Mouse (Mus musculus): ENCODE data around the gene Isg20l2. TPM values are rescaled to one million over a fixed set of nuclear protein-coding genes. Genes with fewer than 3 reads are reported as not detected.

The Isg20l2 gene
- total RNA-seq, 2 experiments from 2014 or later = 20.2 to 20.6 TPM

DNA sequence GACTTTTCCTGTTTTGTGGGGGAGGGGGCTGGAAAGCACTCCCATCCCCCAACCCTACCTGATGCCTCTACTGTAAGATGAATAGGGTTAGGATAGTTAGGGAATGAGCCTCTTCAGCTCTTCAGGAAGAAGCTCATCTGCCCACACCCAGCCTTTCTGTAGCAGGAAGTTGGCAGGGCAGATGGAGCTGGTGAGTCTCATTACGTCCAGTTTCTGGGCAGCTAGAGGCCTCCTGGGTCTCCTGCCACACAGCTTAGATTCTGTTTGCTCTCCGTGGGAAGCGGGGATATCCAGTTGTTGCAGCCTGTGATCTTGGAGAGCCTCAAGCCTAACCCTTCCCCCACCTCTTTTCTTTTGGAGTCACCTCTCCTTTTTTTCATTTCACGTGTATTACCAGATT is 20.2 kb upstream of the Isg20l2 start:
- no peak for DNase-seq (ENCODE audit: low spot score in 2 of 2)

DNA sequence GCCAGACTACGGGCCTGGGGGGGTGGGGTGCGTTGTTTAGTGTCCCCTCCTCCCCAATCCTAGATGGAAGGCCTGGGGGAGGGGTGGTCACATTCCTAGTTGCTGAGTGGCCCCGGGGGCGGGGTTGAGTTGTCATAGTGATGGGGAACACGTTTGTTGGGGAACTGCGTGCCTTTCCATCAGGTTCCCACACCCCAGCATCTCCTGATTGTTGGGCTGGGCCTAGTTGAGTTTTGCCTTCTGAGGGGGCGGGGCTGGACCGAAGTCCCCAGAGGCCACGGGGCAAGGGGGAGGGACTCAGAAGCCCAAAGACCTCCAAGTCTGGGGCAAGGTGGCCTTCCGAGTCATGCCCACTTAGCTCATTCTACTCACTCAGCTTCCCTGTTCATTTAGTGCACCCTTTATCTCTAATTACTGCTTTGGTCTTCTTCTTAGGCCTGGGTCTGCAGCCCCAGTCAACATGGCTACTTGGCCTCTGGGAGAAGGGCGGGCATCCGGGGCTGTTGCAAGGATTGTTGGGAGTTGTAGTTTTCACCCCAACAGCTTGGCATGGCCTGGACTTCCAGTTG is 19.5 kb upstream of the Isg20l2 start:
- DNase-seq (ENCODE audit: low spot score in 2 of 2) = peak; percentile 67 to 80

DNA sequence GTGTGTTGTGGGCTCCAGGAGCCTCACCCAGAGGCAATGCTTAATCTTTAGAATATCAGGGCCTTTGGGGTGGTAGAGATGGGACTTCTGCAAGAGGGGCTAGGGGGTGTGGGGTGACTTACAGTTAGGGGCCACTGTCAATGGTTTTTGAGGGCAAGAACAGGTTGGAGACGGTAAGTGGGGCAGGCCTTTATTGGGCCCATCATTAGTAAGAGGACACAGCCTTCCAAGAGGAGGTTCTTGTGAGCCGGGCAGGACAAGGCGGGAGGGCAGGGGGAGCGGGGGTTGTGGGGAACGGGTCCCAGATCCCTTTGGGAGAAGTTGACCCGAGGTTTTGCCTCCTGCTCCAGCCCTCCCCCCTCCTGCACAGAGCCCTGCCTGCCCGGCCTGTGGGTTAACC is 16.6 kb upstream of the Isg20l2 start:
- DNase-seq (ENCODE audit: low spot score in 2 of 2) = no peak

DNA sequence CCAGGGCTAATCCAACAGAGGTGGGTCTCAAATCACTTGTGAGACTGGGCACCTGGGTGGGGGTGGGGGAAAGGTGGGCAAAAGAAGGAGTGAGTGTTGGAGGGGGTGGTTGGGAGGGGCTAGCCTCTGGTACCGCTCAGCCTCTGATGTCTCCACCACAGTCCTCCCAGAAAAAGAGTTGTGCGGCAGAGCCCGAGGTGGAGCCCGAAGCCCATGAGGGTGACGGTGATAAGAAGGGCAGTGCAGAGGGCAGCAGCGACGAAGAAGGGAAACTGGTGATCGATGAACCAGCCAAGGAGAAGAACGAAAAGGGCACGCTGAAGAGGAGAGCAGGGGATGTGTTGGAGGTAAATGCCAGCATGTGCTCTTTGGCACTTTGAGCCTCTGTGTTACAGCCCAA is 16.2 kb upstream of the Isg20l2 start:
- DNase-seq (ENCODE audit: low spot score in 2 of 2) = no peak

DNA sequence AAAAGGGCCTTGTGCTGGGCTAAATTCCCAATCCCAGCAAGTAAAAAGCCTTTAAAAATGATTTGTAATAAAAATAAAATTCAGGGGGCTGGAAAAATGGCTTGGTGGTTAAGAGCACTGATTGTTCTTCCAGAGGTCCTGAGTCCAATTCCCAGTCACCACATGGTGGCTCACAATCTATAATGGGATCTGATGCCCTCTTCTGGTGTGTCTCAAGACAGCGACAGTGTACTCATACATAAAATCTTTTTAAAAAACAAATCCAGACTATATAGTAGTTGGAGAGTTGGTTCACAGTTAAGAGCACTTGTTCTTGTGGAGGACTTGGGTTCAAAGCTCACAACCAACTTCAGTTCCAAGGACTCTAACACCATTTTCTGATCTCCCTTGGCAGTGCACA is 13.1 kb upstream of the Isg20l2 start:
- no peak for DNase-seq (ENCODE audit: low spot score in 2 of 2)

DNA sequence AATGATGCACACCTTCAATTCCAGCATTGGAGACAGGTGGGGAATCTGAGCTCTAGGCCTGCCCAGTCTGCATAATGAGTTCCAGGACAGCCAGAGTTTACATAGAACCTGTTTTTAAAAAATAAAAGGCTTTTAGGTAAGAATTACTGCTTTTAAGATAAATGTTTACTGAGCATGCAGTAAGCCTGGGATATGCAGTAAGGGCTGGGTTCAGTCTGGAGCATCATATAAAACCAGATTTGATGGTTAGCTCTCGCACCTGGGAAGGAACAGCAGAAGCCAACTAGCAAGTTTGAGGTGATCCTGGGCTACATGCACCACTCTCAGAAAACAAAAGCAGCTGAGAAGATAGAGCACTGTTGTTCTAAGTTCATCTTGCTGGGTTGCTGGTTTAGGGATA is 11.6 kb upstream of the Isg20l2 start:
- no peak for DNase-seq (ENCODE audit: low spot score in 2 of 2)

DNA sequence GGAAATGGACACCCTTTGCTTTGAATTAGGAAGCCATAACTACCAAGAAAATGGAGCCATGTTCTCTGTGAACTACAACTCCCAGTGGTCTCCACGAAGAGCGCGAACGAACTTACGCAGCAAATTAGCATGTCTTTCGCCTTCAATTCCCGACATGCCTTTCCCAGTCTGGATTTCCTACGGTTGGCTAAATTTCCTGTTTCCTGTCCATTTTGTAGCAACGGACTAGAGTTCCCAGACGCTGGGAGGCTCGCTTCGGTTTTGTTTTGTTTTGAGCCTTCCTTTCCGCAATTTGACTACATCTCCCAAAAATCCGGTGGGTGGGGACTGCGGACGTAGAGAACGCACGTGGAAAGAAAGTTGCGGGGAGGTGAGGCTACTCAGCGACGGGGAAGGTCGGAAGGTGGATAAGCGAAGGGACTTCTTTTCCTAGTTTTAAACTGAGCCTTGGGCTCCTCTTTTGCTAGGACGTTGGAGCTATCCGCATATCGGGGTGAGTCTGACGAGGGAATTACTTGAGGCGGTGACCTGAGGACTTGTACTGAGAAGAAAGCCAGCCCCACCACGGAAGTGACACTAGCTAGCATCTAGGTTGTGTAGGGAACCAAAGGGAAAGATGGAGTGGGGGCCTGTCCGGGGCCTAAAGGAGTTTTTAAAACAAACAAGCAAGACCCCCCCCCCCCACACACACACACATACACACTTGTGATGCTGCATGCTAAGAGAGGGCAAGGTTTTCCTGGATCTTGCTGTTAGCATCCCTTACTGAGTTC is 10.6 kb upstream of the Isg20l2 start, which contains the start of gene Mrpl24:
Gene Mrpl24, plus strand, starts transcription at position 171 of the 773 bp plus-strand sequence.
- peak; percentile 43 to 65 for DNase-seq (ENCODE audit: low spot score in 2 of 2)

DNA sequence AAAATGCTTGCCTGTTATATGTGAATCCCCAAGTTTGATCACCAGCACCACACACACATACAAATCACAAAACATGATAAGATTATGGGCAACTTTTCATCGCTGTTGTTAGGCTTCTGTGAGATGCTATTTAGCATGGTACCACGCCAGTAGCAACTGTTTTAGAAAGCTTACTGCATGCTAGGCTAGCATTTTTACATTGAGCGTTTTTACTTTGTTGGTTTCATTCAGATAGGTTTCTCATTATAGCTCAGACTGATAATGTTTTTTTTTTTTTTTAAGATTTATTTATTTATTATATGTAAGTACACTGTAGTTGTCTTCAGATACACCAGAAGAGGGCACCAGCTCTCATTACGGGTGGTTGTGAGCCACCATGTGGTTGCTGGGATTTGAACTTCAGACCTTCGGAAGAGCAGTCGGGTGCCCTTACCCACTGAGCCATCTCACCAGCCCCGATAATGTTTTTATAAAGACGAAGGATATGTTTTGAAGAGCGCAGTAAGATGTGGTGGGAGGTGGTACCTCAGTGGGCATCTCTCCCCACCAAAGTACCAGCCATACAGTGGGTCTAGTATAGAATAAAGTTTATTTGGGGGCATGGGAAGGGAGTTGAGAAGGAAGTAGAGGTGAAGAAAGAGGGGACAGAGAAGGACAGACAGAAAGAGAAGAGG is 9.7 kb upstream of the Isg20l2 start:
- no peak for DNase-seq (ENCODE audit: low spot score in 2 of 2)

DNA sequence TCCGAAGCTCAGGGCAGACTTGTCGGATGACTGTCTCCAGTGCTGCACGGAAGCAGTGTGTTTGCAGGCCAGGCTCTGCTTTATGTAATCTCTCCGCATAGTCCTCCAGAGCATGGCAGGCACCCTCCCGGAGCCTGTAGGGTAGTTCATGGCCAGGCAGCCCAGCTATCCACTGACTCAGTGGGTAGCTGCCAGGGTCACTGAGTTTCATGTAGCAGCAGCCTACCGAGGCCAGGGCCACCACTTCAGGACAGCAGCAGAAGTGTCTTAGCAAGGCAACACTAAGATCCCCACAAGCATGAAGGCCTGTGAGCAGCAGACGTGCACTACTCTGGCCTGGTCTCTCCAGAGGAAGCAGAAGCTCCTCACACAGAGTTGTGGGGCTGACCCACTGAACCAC is 5.1 kb upstream of the Isg20l2 start:
- no peak for DNase-seq (ENCODE audit: low spot score in 2 of 2)

DNA sequence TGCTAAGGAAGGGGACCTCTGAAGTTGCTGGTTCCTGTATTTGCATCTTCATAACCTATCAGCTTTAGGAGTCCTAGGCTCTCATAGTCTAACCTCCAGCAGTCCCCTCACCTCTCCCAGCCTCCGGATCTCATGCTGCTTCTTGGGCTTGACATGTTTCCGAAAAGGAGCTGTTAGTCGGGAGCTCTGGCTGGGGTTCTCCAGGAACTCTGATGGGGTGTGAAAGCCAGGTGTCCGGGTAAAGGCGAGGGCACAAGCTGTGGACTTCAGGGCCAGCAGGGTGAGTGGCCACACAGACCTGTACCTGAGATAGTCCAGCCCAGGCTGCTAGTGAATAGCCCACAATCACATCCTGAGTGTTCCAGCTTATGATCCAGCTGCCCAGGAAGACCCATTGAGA is 2.7 kb upstream of the Isg20l2 start:
- DNase-seq (ENCODE audit: low spot score in 2 of 2) = no peak

DNA sequence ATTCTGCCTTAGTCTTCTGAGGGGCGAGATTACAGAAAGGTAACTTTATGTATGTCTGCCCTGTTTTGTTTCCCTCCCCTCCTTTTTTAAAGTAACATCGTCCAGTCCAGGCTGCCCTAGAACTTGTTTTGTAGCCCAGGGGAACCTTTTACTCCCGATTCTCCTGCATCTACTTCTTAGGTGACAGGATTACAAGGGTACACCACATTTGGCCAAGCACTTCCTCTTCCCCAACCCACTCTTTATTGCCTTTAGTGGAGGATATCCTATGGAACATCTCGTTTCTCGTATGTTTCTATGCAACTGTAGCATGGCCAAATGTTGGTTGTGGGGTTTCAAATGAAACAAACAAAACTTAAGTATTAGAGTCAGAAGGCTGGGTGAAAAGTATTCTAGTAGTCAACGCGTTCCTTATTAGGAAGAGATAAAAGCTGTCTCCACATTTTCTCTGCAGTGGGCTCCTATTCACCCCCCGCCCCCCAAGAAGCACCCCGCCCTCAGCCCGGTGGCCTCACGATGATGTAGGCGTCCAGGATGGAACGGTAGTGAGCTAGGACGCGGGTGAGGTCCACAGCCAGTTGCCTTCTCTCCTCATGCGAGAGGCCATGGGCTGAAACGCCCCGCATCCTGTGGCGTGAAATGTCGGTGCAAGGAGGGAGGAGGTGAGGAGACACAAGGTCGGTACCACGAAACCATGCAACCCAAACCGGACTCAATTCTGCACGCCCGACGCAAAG is 605 bp upstream of the Isg20l2 start:
- no peak for DNase-seq (ENCODE audit: low spot score in 2 of 2)

DNA sequence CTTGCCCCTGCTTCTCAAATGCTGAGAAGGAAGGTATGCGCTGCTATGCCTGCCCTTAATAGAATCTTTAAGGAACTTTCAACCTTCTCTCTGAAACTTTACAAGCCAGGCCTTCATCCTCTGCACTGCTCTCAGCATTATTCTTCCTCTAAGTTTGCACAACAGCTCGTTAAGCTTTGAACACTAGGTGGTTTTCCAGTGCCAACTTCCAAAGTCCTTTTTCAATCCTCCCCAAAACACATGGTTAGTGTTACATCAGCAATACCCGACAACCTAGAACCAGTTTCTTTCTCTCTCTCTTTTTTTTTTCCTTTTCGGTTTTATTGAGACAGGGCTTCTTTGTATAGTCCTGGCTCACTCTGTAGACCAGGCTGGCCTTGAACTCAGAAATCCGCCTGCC is 3.9 kb downstream of the Isg20l2 start:
- DNase-seq (ENCODE audit: low spot score in 2 of 2) = no peak

DNA sequence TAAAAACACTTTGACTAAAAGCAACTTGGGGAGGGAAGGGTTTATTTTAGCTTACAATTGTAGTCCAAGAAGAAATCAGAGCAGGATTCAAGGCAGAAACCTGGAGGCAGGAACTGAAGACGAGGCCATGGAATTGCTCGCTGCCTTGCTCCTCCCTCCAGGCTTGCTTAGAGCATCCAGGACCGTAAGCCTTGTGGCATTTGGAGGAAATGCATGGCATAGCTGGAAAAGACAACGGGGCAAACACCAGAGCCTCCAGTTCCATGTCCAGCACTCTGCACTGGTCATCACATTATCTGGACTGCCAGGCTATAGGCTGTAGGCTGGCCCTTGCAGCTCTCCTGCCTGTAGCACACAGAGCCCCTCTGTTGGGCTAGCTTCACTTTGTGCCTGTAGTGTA is 4.4 kb downstream of the Isg20l2 start:
- DNase-seq (ENCODE audit: low spot score in 2 of 2) = no peak

DNA sequence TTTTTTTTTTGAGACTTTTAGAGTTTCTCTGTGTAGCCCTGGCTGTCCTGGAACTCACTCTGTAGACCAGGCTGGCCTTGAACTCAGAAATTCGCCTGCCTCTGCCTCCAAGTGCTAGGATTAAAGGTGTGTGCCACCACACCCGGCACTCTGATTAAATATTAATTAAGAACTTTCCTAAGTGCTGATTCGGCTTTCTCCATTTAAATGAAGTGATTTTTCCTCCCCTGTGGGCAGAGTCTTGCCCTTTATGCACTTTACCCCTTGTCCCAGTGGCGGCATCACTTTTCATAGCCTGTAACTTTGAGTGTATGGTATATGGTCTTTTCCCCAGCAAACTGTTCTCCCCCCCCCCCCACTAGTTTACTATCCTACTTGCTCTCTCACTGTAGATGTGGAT is 5.1 kb downstream of the Isg20l2 start:
- no peak for DNase-seq (ENCODE audit: low spot score in 2 of 2)

DNA sequence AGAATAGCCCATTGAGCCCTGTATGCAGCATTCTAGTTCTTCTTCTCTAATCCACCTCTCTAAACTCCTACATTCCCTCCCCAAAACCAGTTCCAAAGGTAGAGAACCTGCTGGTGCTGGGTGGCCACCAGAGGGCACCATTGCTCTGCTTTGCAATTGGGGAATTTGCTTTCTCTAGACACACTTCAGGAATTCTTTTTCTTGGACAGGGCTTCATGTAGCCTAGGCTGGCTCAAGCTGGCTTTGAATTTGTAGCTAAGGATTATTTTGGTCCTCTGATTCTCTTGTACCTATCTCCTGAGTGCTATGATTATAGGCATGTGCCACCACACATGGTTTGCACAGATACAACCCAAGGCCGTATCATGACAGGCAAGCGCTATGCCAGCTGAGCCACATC is 5.7 kb downstream of the Isg20l2 start:
- peak; percentile 82 to 87 for DNase-seq (ENCODE audit: low spot score in 2 of 2)

DNA sequence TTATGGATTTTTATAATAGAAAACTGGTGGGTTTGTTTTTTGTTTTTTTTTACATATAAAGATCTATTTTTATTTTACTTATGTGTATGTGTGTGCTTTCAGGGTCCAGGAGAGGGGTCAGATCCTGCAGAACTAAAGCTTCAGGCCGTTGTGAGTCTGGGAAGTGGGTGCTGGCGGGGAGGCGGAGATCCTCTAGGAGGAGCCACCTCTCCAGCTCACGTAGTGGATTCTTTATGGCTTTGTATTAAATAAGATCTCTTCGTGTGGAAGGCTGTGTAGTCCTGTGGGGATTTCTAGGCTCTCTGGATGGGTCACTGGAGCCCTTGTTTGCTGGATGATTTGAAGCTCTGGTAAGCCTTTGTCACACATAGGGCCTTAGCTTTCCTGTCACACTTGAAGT is 10.5 kb downstream of the Isg20l2 start:
- no peak for DNase-seq (ENCODE audit: low spot score in 2 of 2)

DNA sequence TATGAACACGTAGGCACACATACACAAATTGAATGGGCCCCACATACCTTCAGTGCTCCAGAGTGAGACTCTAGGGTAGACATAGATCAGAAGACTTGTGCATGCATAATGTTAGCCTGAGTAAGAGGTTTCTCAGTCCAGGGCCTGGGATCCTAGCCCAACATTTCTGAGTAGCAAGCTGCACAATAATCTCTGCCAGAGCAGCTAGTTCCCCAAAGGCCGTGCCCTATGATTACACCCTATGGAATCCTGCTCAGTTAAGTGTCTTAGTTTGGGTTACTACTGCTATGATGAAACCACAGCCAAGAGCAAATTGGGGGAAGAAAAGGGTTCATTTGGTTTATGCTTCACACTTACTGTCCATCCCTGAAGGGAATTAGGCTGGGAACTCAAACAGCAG is 12.4 kb downstream of the Isg20l2 start:
- DNase-seq (ENCODE audit: low spot score in 2 of 2) = no peak

DNA sequence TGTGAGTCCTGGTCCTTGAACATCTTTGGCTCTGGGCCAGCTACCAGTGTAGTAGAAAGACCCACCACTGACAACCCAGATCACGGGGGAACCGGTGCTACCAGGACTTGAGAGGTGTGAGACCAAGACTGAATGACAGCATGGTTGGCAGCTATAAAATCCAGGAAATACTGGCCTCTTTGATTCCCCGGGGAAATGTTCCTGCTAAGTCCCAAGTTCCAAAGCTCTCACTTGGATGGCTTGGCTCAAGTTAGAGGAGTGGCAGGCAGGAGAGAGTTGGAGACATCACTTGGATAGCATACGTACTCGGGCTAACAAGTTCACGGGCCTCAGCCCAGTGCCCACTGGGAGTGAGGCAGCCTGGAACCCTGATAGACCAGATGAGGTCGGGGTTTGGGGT is 13.5 kb downstream of the Isg20l2 start:
- no peak for DNase-seq (ENCODE audit: low spot score in 2 of 2)

DNA sequence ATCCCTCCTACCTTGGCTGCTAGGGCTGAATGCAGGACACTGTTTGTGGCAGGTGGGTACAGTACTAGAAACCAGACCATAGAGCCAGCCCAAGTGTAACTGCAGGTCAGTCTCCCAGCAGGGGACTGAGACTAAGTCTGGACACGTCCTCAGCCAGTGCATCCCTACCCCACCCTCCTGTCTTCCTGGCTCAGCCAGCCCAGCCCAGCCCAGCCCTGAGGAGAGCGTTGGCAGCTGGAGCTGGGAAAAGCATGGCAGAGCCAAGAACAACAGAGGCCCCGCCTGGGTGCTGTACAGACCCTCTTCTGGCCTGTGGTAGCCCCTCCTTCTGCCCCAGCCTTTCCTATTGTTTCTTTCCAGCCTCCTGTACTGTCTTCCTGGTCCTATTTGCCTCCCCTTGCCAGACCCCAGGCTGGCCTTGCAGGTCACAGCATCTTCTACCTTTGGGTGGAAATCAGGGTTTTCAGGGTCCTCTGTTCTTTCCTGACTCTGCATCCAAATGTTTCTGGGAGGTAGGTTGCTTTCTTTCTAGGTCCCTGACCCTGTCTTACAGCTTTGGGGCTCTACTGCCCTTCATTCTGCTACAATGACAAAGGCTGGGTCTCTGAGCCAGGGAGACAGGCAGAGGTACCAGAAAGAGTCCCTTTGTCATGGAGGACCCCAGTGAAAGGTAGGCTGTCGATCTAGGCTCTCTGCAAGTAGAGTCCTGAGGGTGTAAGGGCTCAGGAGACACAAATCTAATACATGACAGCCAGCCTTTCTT is 14.9 kb downstream of the Isg20l2 start:
- DNase-seq (ENCODE audit: low spot score in 2 of 2) = peak in 1 of 2 experiments; percentile 43

DNA sequence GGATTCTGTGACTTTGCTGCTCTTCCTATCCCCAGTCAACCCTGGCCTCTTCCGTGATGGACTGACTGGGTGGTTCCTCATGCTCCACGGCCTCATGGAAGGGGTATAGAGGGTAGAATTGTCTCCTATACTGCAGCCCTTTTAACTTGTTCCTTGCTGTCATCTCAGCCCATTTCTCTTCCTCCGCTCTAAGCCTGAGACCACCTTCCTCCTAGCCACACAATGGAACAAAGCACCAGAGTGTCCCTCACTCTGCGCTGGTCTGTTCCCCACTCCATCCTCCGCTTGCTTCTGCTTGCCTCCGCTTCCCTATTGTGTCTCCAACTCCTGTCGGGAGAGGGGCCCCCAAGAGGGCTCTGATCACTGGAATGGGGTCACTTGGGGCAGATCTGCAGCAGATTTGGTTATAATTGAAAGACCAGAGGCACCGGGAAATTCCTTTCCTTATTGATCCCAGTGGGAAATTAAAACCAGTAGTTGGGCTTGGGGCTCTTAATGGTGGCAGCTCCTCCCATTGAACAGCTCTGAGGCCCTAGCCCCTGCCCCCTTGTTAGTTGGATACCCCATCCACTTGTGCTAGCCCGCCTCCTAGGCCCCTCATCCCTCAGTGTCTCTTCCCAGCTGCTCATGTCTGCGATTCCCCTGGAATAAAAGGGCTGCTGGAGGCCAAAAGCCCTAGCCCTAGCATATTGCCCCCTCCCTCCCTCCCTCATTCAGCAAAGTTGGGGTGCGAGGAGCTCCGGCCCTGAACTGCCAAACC is 15.8 kb downstream of the Isg20l2 start:
- DNase-seq (ENCODE audit: low spot score in 2 of 2) = no peak

DNA sequence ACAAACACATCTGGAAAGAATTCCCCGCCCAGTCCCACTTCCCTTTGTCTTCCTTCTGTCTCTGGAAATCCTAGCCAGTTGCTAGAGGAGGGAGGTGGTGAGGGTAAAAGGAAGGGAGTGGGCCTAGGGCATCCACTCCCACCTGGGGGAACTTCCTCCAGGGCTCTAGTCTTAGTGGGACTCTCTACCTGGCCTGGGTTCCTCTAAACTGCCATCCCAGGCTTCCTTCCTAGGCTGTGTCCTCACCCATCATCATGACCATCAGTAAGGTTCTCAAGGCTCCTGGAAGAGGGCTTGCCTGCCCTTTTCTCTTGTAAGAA is 16.4 kb downstream of the Isg20l2 start:
- no peak for DNase-seq (ENCODE audit: low spot score in 2 of 2)
